Mouse (Mus musculus): Measurements from ENCODE around the gene Spn.

DNA sequence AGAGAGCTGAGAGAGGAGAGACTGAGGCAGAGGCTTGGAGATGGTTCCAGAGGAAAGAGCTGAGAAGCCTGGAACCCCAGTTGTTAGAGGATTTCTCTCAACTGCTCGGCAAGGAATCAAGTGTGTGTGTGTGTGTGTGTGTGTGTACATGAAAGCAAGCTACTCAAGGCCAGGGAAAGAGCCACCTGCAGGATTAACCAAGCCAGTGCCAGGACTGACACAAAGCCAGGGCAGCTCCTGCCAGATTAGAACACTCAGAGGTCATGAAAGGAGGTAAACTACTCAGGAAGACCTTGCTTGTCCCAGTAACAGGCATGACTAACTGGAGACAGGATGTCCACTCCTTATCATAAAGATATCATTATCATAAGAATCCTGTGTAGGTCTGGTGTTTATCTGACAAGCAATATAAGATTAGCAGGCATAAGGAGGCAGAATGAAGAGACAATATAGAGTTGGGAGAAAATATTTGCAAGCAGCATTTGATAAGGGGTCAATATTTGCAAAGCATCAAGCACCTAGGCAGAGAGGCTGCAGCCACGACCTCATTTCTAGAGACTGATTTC is 36.1 kb downstream of the Spn start:
- TF ChIP-seq CTCF (IDR thresholded peaks at IDR 0.05; ENCODE audit: borderline replicate concordance, extremely low read depth, insufficient read depth, insufficient read length), result no peak
- no peak for TF ChIP-seq POLR2A (IDR thresholded peaks at IDR 0.05; ENCODE audit: borderline replicate concordance, extremely low read depth, insufficient read depth, insufficient read length, poor library complexity, severe bottlenecking)
